Mouse (Mus musculus) midbrain, embryonic 10.5 days (tissue): ENCODE measurements around the gene Dnah10. TPM values are rescaled to one million over a fixed set of nuclear protein-coding genes. Genes with fewer than 3 reads are reported as not detected.

Experiments
- DNase-seq: peaks from one replicate; pipeline ENCODE4 v3.0.0-alpha.2; 2017; ENCODE audit warnings: low spot score
- H3K27ac ChIP-seq: fragments of 300-500 bp; sonication (generic); replicated peaks from 2 replicates; pipeline ENCODE4 v1.5.1; 2016; ENCODE audit warnings: mild to moderate bottlenecking
- H3K27me3 ChIP-seq: fragments of 300-500 bp; sonication (generic); 2 replicates; pipeline ENCODE4 v1.6.1; 2016; ENCODE audit warnings: low read depth, mild to moderate bottlenecking; ENCODE audit not compliant: poor library complexity, severe bottlenecking
- H3K36me3 ChIP-seq: fragments of 300-500 bp; sonication (generic); 2 replicates; pipeline ENCODE4 v1.6.1; 2016; ENCODE audit warnings: mild to moderate bottlenecking, moderate library complexity
- H3K4me1 ChIP-seq: fragments of 300-500 bp; sonication (generic); 2 replicates; pipeline ENCODE4 v1.6.1; 2016
- H3K4me3 ChIP-seq: fragments of 300-500 bp; sonication (generic); 2 replicates; pipeline ENCODE4 v1.5.1; 2016; ENCODE audit warnings: mild to moderate bottlenecking, moderate library complexity
- H3K9me3 ChIP-seq: fragments of 300-500 bp; sonication (generic); replicated peaks from 2 replicates; pipeline ENCODE4 v1.6.1; 2016; ENCODE audit warnings: mild to moderate bottlenecking
- WGBS: fragments of 180-500 bp; shearing (Covaris S2); methylation state at CpG from one replicate; pipeline ENCODE4 v1.1.7; 2016; 5-methylcytosine and 5-hydroxymethylcytosine counted together
- polyA plus RNA-seq: library from polyadenylated mRNA; unstranded; fragments of >200 nt; fragmentation: Nextera tagmentation; extraction: Ambion mirVana; gene quantifications from 2 replicates; pipeline ENCODE4 v1.2.1, GENCODE M21; 2016

Dnah10 gene
- polyA plus RNA-seq, 1 experiment from 2014 or later = 0.02 TPM

DNA sequence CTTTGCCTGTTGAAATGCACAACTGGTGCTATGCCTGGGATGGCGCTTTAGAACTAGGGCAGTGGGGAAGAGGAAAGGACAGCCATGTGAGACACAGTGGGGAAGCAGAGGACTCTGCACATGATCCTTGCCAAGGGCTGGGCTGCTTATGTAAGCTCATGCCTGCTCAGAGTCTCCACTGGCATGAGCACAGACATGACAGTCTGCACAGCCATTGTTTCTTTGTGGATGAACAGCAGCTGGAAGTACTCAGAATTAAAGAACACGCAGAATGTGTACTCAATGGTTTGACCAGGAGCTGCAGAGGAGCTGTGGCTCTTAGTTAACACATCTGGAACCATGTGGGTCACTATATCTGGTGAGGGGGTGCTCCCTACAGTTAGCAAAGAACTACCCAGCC, 128.2 kb downstream of the Dnah10 start:
- Histone ChIP-seq H3K4me1 (no peaks in the 10 kb centered on the region), H3K27ac (no peak overlapping the region), H3K36me3 (no peaks in the 10 kb centered on the region), H3K4me3 (no peak overlapping the region), H3K27me3 (no peaks in the 10 kb centered on the region), H3K9me3 (no peaks in the 10 kb centered on the region)
- 91% methylated on average over 2 of the region's 2 CpGs for WGBS
- DNase-seq = no peak

DNA sequence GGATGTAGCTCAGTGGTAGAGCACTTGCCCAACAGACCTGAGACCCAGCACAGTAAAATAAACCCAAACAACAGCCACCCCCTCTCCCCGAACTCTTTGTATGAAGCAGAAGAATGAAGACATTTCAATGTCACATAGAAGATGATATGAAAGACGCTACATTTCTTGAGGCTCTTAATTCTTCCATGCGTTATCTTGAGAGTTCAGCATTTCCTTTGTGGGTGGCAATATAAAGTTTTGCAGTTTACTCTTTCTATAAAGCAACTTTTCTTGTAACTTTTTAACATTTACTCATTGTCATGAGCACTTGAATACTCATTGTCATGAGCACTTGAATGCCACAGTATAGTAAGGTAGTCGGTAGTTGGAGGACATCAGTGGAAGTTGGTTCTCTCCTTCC, 129.3 kb downstream of the Dnah10 start:
- no peak overlapping the region for H3K4me3 ChIP-seq
- H3K36me3 ChIP-seq = no peaks in the 10 kb centered on the region
- H3K4me1 ChIP-seq = no peaks in the 10 kb centered on the region
- DNase-seq = no peak
- peaks cover 4% of the 10 kb centered on the region; the same call in 1 of the 2 replicates for H3K27me3 ChIP-seq
- WGBS = 90% methylated on average over 4 of the region's 4 CpGs
- H3K27ac ChIP-seq = no peak overlapping the region
- no peaks in the 10 kb centered on the region for H3K9me3 ChIP-seq

DNA sequence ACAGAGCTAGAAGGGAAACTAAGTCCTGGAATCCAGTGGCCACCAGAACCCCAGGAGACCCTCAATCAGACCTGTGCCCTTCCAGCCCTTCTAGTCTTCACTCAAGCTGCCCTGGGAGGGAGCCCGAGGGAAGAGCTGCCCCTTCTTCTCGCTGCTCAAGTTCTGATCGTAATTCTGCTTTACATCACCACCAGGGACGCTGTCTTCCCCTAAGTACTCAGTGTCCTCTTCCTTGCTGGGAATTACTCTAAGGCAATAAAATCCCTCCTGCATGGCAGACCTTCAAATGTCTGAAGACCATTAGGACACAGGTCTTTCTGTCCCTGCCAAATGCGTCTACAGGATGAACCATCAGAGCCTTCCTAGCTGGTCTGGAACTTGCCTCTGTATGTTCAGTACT, 135.1 kb downstream of the Dnah10 start:
- Histone ChIP-seq H3K4me1 (peaks cover 35% of the 10 kb centered on the region), H3K27ac (no peak overlapping the region), H3K4me3 (no peak overlapping the region), H3K27me3 (peaks cover 32% of the 10 kb centered on the region), H3K9me3 (no peaks in the 10 kb centered on the region), H3K36me3 (peaks cover 4% of the 10 kb centered on the region)
- peak; percentile 22 for DNase-seq
- 22% methylated on average over 5 of the region's 5 CpGs for WGBS

DNA sequence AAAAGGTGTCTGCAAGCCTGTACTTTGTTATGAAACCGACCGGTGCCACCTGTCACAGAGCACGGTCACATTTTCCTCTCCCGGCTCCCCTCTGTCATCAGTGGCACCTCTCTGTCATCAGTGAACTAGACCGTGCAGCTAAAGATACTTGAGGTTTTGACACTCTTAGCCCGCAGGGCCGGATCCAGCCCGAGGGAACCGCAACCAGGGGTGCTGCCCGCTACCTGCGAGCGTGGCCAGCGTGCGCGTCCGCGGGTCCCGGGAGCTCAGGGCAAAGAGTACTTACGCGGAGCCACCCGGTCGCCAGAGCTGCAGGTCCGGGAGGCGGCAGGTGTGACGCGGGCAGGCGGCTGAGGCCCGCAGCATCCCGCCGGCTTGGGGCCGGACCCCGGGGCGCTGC, 136.6 kb downstream of the Dnah10 start:
- Histone ChIP-seq H3K9me3 (no peaks in the 10 kb centered on the region), H3K4me3 (peak overlapping the region; percentile 74)
- WGBS = under 1% methylated on average over 33 of the region's 33 CpGs

DNA sequence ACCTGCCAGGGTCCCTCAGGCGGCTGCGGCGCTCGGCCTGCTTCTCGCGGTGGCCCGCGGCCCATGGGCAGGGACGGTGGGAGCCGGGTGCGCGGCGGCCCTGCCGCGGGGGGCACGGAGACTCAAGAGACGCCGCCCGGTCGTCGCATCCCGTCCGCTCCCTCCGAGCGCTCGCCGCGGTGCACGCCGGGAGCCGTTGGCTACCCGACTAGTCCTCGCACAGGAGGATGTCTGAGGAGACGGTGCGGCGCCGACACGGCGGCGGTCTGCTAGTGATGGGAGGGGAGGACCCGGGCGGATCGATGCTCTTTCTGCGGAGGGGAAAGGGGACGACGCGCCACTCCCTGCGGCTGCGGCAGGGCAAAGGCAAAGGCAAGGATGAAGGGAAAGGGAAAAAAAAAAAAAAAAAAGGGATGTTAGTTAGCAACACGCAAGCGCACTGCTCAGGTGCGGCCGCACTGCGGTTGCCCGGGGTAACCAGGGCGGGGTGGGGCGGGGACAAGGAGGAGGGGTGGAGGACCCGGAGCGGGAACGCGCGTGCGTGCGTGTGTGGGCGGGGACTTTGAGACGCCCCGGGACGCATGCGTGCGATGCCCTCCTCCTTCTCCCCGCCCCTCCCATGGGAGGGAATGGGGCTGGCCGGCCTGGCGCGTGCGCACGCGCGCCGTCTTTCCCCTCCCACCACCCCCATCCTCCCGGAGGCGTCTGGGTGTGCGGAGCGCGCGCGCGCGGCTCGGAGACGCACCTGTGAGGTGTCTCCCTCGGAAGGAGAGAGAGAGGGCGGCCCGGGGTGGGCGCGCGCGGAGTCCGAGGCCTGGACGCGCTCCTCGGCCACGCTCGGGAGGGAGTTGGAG, 137.4 kb downstream of the Dnah10 start, which contains the start of the genes Ccdc92 and Zfp664:
Gene Ccdc92 (minus strand): TSS at position 412 of the 854 bp plus-strand sequence.
Gene Zfp664 (plus strand): TSS at position 679 of the 854 bp plus-strand sequence.
- H3K36me3 ChIP-seq = peaks cover 26% of the 10 kb centered on the region
- peak; percentile 99 for DNase-seq
- peaks cover 32% of the 10 kb centered on the region for H3K27me3 ChIP-seq
- H3K4me1 ChIP-seq = peaks cover 36% of the 10 kb centered on the region
- peak within 1 kb of the TSS; percentile 74 for H3K4me3 ChIP-seq
- H3K27ac ChIP-seq = peak within 1 kb of the TSS; percentile 95
- H3K9me3 ChIP-seq = no peaks in the 10 kb centered on the region
- under 1% methylated on average over 88 of the region's 103 CpGs for WGBS

More for the DNA sequence above, 136.6 kb downstream of the Dnah10 start:
- Histone ChIP-seq H3K4me1 (peaks cover 36% of the 10 kb centered on the region), H3K27me3 (peaks cover 32% of the 10 kb centered on the region), H3K27ac (peak overlapping the region; percentile 95), H3K36me3 (peaks cover 18% of the 10 kb centered on the region)
- DNase-seq = peak; percentile 39

DNA sequence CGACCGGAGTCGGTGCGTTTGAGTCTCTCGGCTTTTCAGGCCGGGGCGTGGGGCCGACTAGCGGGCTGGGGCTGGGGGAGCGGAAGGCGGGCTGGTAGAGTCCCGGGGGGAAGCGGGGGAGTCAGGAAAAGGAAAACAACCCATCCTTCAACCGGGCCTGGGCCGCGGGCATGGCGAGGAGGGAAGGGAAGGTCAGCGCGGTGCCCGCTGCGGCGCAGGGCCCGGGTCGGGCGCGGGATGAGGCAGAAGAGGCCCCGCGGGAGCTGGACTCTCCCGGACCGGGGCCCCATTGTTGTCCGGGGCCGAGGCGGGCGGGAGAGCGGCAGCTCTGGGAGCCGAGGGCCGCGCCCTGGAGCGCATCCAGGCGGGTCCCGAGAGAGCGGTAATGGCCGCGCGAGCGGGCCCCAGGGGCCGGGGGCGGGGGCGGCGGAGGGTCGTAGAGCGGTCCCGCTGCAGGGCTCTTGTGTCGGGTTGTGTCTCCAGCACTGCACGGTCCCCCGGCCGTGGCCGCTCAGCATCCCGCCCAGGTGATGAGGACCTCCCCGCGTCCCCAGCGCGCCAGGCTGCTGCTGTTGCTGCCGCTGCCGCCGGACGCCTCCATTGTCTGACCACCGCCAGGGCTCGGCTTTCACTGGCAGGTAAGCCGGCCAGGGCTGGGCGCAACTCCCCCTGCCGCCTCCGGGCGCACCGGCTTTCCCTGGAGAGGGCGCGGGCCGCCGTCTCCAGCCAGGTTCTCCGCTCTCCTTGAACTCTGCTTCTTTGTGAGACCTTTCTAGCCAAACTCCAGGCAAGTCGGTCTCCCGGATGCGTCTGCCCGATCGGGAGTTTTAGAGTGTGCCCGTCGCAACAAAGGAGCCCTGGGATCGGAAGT, 138.2 kb downstream of the Dnah10 start:
- peak overlapping the region; percentile 74 for H3K4me3 ChIP-seq
- WGBS = under 1% methylated on average over 87 of the region's 88 CpGs
- peaks cover 41% of the 10 kb centered on the region for H3K4me1 ChIP-seq
- peak; percentile 64 for DNase-seq
- peaks cover 34% of the 10 kb centered on the region for H3K36me3 ChIP-seq
- peaks cover 32% of the 10 kb centered on the region for H3K27me3 ChIP-seq
- H3K9me3 ChIP-seq = no peaks in the 10 kb centered on the region
- peak overlapping the region; percentile 95 for H3K27ac ChIP-seq

DNA sequence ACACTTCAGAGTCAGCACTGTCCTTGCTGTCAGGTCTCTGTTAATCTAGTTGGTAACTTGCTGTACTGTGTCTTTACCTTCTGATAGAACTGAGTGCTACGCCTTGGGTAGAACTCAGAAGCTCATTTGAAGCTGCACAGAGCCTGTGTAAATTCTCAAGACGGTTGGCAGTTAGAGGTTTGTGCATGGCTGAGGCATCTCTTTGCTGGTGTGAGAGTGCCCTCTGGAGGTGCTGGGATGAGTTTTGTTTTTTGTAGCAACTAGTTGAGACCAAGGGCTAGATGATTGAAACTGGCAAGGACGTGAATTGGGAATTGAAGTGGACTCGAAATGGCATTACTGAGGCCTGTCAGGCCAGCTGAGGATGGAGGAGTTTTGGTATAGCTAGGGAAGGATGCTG, 144.1 kb downstream of the Dnah10 start:
- Histone ChIP-seq H3K27me3 (no peaks in the 10 kb centered on the region), H3K4me3 (no peak overlapping the region), H3K27ac (no peak overlapping the region), H3K4me1 (peaks cover 27% of the 10 kb centered on the region), H3K9me3 (no peaks in the 10 kb centered on the region), H3K36me3 (peaks cover 83% of the 10 kb centered on the region)
- 59% methylated on average over 4 of the region's 4 CpGs for WGBS
- peak; percentile 37 for DNase-seq

DNA sequence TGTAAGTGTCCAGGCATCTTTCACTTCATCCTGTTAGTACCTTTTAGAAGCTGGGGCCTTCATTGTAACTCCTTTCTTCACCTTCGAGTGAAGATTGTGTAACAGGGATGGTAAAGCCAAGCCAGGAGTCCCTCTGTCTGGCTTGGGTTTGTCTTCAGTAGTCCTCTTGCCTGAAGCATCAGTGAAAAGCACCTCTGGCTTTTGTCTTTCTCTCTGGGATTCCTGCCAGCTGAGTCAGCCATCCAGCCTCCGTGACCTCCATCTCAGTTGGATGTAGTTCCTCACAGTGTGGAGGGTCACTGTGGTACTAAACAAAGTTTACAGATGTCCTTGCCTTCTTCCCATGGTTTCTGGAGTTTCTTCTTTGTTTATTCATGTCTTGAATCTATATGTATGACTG, 147.1 kb downstream of the Dnah10 start:
- H3K9me3 ChIP-seq = no peaks in the 10 kb centered on the region
- H3K36me3 ChIP-seq = peaks cover 87% of the 10 kb centered on the region
- H3K4me1 ChIP-seq = peaks cover 16% of the 10 kb centered on the region
- H3K27ac ChIP-seq = no peak overlapping the region
- no peak for DNase-seq
- H3K4me3 ChIP-seq = no peak overlapping the region
- H3K27me3 ChIP-seq = no peaks in the 10 kb centered on the region
- WGBS = 90% methylated on average over 2 of the region's 2 CpGs

DNA sequence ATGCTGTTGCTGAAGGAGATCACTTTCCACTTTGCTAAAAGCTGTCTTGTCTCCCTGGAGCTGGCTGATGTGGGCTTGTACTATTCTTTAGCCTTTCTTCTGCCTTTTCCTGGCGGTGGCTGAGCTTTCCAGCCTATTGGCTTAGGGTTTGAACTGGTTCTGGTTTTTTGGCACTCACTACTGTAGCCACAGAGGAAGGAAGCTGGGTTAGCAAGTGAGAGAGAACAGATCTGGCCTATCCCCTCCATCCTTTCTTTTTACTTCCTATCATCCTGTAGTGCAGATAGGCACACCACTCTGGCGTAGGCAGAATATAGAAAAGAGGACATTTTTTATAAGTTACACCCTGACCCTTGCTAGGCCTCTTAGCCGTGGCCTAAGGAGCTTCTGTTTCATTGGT, 148.2 kb downstream of the Dnah10 start:
- Histone ChIP-seq H3K4me1 (peaks cover 11% of the 10 kb centered on the region), H3K9me3 (no peaks in the 10 kb centered on the region), H3K36me3 (peaks cover 83% of the 10 kb centered on the region), H3K27me3 (no peaks in the 10 kb centered on the region), H3K4me3 (no peak overlapping the region), H3K27ac (no peak overlapping the region)
- WGBS = 94% methylated on average over 3 of the region's 3 CpGs
- no peak for DNase-seq

DNA sequence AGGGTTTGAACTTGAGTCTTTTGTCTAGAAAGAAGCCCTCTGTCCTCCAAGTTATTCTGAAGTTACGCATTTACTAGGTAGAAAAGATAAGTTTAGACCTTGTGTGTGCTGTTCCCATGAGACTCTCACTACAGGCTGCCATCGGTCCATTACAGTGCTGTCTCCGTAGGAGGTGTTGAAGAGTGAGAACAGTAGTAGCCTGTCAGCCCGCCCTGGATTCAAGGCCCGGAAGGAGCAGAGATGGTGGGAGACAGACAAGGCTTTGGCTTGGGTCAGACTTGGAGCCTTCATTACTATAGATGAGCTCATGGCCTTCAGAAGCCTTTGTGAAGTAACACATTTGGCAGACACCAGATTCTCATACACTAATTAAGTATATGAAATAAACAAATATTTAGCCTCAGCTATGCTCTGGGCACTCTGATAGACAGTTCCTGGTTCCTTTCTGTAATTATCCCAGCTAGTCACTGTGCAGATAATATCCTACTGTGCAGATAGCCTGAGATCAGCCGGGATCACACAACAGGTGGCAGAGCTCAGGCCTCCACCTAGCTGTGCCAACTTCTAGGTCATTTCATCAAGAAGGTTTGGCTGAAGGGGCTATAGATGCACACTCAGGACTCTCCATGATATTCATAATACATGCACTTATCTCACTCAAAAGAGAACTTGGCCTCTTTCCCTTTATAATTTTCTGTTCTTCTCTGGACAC, 149.2 kb downstream of the Dnah10 start:
- H3K36me3 ChIP-seq = peaks cover 79% of the 10 kb centered on the region
- H3K27ac ChIP-seq = no peak overlapping the region
- no peak overlapping the region for H3K4me3 ChIP-seq
- H3K4me1 ChIP-seq = peaks cover 11% of the 10 kb centered on the region
- no peaks in the 10 kb centered on the region for H3K9me3 ChIP-seq
- WGBS = 89% methylated on average over 6 of the region's 6 CpGs
- no peak for DNase-seq
- no peaks in the 10 kb centered on the region for H3K27me3 ChIP-seq

DNA sequence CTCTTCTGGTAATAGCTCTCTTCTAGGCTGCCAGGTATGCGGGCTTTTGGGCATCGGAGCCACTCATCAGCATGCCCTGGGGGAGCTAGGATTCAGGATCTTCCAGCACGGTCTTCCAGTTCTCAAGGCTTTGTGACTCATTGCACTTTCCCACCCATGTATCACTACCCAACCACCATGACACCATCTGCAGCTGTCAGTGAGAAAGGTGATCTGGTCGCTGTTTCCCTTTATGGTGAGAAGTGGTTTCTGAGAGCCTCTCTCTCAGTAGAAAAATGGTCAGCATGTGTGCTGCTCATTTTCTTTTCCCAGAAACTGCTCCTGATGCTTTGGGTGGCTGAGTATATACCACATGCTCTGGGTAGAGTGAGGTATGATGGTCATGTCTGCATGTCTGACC, 154.4 kb downstream of the Dnah10 start:
- 99% methylated on average over 4 of the region's 4 CpGs for WGBS

DNA sequence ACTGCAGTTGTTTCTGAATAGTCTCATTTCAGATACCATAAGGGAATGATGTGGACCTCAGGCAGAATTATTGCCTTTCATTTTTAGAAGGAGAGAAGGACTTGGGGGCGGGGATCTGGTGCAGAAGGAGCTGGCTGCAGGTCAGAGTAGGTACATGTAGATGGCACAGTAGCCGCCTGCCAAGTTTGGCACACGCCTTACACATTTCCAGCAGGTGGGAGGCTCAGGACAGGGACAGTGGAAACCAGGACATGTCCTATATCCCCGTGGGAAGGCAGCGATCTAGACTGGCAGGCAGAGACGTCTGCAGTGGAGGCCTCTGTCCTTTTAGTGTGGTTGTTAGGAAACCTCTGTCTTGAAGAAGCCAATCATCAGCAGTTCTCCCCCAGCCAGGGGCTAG, 154.9 kb downstream of the Dnah10 start:
- Histone ChIP-seq H3K36me3 (peaks cover 85% of the 10 kb centered on the region), H3K27ac (no peak overlapping the region), H3K4me3 (no peak overlapping the region), H3K9me3 (no peaks in the 10 kb centered on the region), H3K27me3 (no peaks in the 10 kb centered on the region), H3K4me1 (no peaks in the 10 kb centered on the region)
- DNase-seq = no peak
- WGBS = 91% methylated on average over 6 of the region's 6 CpGs

More for the DNA sequence above, 154.4 kb downstream of the Dnah10 start:
- no peak for DNase-seq
- Histone ChIP-seq H3K4me1 (no peaks in the 10 kb centered on the region), H3K9me3 (no peaks in the 10 kb centered on the region), H3K36me3 (peaks cover 85% of the 10 kb centered on the region), H3K27me3 (no peaks in the 10 kb centered on the region), H3K4me3 (no peak overlapping the region), H3K27ac (no peak overlapping the region)
